Mouse (Mus musculus) ES-E14 (cell line): ENCODE results near the gene Sdc3.

ENCODE experiments used
- CHD2 ChIP-seq: IDR thresholded peaks from 2 replicates; pipeline ENCODE4 v1.6.1; 2014; ENCODE audit warnings: mild to moderate bottlenecking, low read depth, low read length, inconsistent platforms
- MAFK ChIP-seq: IDR thresholded peaks from 2 replicates; pipeline ENCODE4 v1.6.1; 2014; ENCODE audit warnings: mild to moderate bottlenecking, low read depth, low read length, inconsistent platforms; ENCODE audit not compliant: insufficient read depth
- ZC3H11A ChIP-seq: IDR thresholded peaks from 2 replicates; pipeline ENCODE4 v1.6.1; 2012; ENCODE audit warnings: low read depth, mild to moderate bottlenecking, inconsistent platforms, low read length, borderline replicate concordance
- ZNF384 ChIP-seq: IDR thresholded peaks from 2 replicates; pipeline ENCODE4 v1.6.1; 2012; ENCODE audit warnings: low read depth, low read length, inconsistent platforms

- TF ChIP-seq CHD2 (no peak), MAFK (no peak), ZC3H11A (no peak), ZNF384 (no peak)
Measured at GRCm38 (mm10) chr4:130836281-130837061, 44.1 kb downstream of the Sdc3 start.
